Mouse (Mus musculus) ES-E14 (cell line): Measurements from ENCODE around the gene Cfap61. TPM values are rescaled to one million over a fixed set of nuclear protein-coding genes. Genes with fewer than 3 reads are reported as not detected.

Source experiments
- DNase-seq: peaks from one replicate; pipeline ENCODE4 v3.0.0-alpha.2; 2013; ENCODE audit warnings: low read depth, low spot score
- H3K27ac ChIP-seq: 2 replicates; pipeline ENCODE4 v1.5.1; 2012; ENCODE audit warnings: low read depth, mild to moderate bottlenecking, low read length, moderate library complexity, mixed read lengths; ENCODE audit not compliant: poor library complexity, insufficient read depth, severe bottlenecking
- H3K36me3 ChIP-seq: 2 replicates; pipeline ENCODE4 v1.6.1; 2012; ENCODE audit warnings: mild to moderate bottlenecking, low read length, moderate library complexity, mixed read lengths; ENCODE audit not compliant: control insufficient read depth, poor library complexity, insufficient read depth, severe bottlenecking
- H3K4me1 ChIP-seq, 2 experiments: fragments of 150-350 bp in 1 of 2; sonication (generic) in 1 of 2; 2 replicates each; pipeline ENCODE4 v1.6.1; 2012; ENCODE audit warnings: low read length in 2 of 2, mild to moderate bottlenecking in 1 of 2, mixed read lengths in 1 of 2; ENCODE audit not compliant: control insufficient read depth in 2 of 2, insufficient read depth in 2 of 2, poor library complexity in 1 of 2
- H3K4me3 ChIP-seq, 2 experiments: fragments of 150-350 bp in 1 of 2; sonication (generic) in 1 of 2; 2 replicates each; pipeline ENCODE4 v1.5.1; 2012; ENCODE audit warnings: low read length in 2 of 2, low read depth in 1 of 2, mild to moderate bottlenecking in 1 of 2, mixed read lengths in 1 of 2; ENCODE audit not compliant: insufficient read depth in 1 of 2, poor library complexity in 1 of 2, severe bottlenecking in 1 of 2
- H3K9ac ChIP-seq: 2 replicates; pipeline ENCODE4 v1.6.1; 2012; ENCODE audit warnings: low read depth, mild to moderate bottlenecking, low read length, mixed read lengths; ENCODE audit not compliant: poor library complexity, insufficient read depth, severe bottlenecking
- H3K9me3 ChIP-seq: fragments of 150-350 bp; sonication (generic); 2 replicates; pipeline ENCODE4 v1.6.1; 2012; ENCODE audit warnings: low read depth, mild to moderate bottlenecking, low read length; ENCODE audit not compliant: control insufficient read depth, insufficient read depth
- CHD2 ChIP-seq: IDR thresholded peaks from 2 replicates; pipeline ENCODE4 v1.6.1; 2014; ENCODE audit warnings: mild to moderate bottlenecking, low read depth, low read length, inconsistent platforms
- HCFC1 ChIP-seq: IDR thresholded peaks from 2 replicates; pipeline ENCODE4 v1.6.1; 2012; ENCODE audit warnings: low read length, inconsistent platforms, borderline replicate concordance; ENCODE audit not compliant: insufficient read depth
- MAFK ChIP-seq: IDR thresholded peaks from 2 replicates; pipeline ENCODE4 v1.6.1; 2014; ENCODE audit warnings: mild to moderate bottlenecking, low read depth, low read length, inconsistent platforms; ENCODE audit not compliant: insufficient read depth
- ZC3H11A ChIP-seq: IDR thresholded peaks from 2 replicates; pipeline ENCODE4 v1.6.1; 2012; ENCODE audit warnings: low read depth, mild to moderate bottlenecking, inconsistent platforms, low read length, borderline replicate concordance
- ZNF384 ChIP-seq: IDR thresholded peaks from 2 replicates; pipeline ENCODE4 v1.6.1; 2012; ENCODE audit warnings: low read depth, low read length, inconsistent platforms
- in situ Hi-C, 2 experiments: fragments of 600-800 bp; cut with MboI; formaldehyde crosslinking; loops; one replicate each; pipeline ENCODE4 v1.15.1; 2025; ENCODE audit warnings: low sequenced_read_pairs in 2 of 2, inconsistent platforms in 1 of 2; ENCODE audit not compliant: unreplicated experiment in 2 of 2
- total RNA-seq: library from RNA; depleted of rRNA; stranded (reverse); fragments of 300-350 nt; gene quantifications from 2 replicates; pipeline ENCODE4 v1.2.3, GENCODE M21; 2012

Cfap61 gene
- total RNA-seq, 1 experiment = 0.45 TPM

- Histone ChIP-seq H3K4me1 (no peaks in the 10 kb centered on the region), H3K9me3 (peaks cover 2% of the 10 kb centered on the region; the same call in 1 of the 2 replicates), H3K9ac (no peak overlapping the region), H3K27ac (no peak overlapping the region), H3K36me3 (no peaks in the 10 kb centered on the region), H3K4me3 (no peak overlapping the region)
- no peak for DNase-seq
- in situ Hi-C loops = no loop called here
- TF ChIP-seq MAFK (no peak), ZC3H11A (no peak), ZNF384 (no peak), HCFC1 (no peak), CHD2 (no peak)
These were observed 195.9 kb downstream of the Cfap61 start for GRCm38 (mm10) chr2:146130514-146130913.

- Histone ChIP-seq H3K4me3 (no peak overlapping the region), H3K9me3 (peaks cover 2% of the 10 kb centered on the region; the same call in 1 of the 2 replicates), H3K27ac (no peak overlapping the region), H3K36me3 (no peaks in the 10 kb centered on the region), H3K9ac (no peak overlapping the region), H3K4me1 (no peaks in the 10 kb centered on the region)
- no peak for DNase-seq
- in situ Hi-C loops = no loop called here
- TF ChIP-seq MAFK (no peak), ZNF384 (no peak), ZC3H11A (no peak), CHD2 (no peak), HCFC1 (no peak)
These were observed 199.7 kb downstream of the Cfap61 start for GRCm38 (mm10) chr2:146134275-146134674.

DNA sequence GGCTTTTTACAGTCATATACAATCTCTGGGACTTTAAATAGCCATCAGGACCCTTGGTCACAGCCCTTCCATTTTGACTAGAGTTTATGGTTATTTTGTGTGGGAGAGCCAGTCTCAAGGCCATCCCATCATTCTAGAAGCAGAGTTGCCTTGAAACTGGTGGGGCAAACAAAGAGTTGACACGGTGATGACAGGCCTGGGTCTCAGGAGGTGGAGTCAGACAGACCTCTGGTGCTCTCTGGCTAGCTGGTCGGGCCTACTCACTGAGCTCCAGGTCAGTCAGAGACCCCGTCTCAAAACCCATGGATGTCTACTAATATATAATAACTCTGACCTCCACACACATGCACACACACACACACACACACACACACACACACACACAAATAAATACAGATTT is 206.1 kb downstream of the Cfap61 start:
- H3K4me1 ChIP-seq = no peaks in the 10 kb centered on the region
- no peaks in the 10 kb centered on the region for H3K36me3 ChIP-seq
- H3K4me3 ChIP-seq = no peak overlapping the region
- TF ChIP-seq CHD2 (no peak), ZNF384 (no peak)
- DNase-seq = no peak
- H3K9ac ChIP-seq = no peak overlapping the region
- H3K9me3 ChIP-seq = peaks cover 4% of the 10 kb centered on the region; the same call in 1 of the 2 replicates
- in situ Hi-C loops = no loop called here
- no peak overlapping the region for H3K27ac ChIP-seq

DNA sequence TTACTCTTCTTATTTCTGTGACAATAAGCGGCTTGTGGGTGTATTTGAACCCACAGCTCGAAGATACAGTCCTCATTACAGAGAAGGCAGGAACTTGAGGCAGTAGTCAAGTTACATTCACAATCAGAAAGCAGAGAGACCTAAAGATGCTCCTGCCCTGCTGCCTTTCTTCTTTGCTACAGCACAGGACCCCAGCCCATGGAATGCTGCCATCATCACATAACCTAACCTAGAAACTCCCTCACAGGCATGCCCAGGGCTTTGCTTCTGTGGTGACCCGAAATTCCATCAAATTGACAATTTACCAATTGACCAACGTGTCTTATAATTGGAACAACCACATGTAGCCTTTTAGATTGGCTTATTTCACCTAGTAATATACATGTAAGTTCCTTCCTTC is 212.7 kb downstream of the Cfap61 start:
- TF ChIP-seq MAFK (no peak), ZC3H11A (no peak)
- in situ Hi-C loops = no loop called here
- DNase-seq = no peak

DNA sequence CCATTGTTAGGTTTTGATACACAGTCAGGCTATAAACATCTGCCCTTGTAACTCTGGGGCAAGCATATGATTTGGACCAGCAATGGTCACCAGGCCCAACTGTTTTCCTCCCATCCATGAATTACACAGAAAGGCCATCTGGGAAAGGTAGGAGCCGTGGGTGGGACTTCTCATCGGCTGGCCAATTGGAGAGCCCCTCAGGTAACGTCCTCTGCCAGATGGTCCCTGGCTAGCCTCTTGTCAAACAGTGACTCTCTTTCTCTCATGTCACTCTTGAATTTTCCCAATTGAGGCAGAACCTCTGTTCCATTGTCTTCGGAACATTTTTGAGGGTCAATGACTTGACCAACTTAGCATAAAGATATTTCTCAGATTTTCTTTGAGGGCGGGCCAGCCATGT is 213.2 kb downstream of the Cfap61 start:
- Histone ChIP-seq H3K27ac (no peak overlapping the region), H3K4me3 (no peak overlapping the region), H3K9me3 (no peaks in the 10 kb centered on the region), H3K9ac (no peak overlapping the region), H3K4me1 (no peaks in the 10 kb centered on the region), H3K36me3 (no peaks in the 10 kb centered on the region)
- DNase-seq = no peak
- TF ChIP-seq MAFK = no peak
- TF ChIP-seq ZNF384 = no peak
- TF ChIP-seq CHD2 = no peak
- in situ Hi-C loops = no loop called here

More for the DNA sequence above, 212.7 kb downstream of the Cfap61 start:
- Histone ChIP-seq H3K9me3 (peaks cover 1% of the 10 kb centered on the region; the same call in 1 of the 2 replicates), H3K4me1 (no peaks in the 10 kb centered on the region), H3K4me3 (no peak overlapping the region), H3K9ac (no peak overlapping the region), H3K27ac (no peak overlapping the region), H3K36me3 (no peaks in the 10 kb centered on the region)
